Mouse (Mus musculus) liver, postnatal 0 days (tissue): ENCODE measurements around the gene Krt77.

Experiments
- CTCF ChIP-seq: sonication (generic); IDR thresholded peaks from 2 replicates; pipeline ENCODE4 v1.5.1; 2016; ENCODE audit warnings: antibody characterized with exemption, low read depth
- EP300 ChIP-seq: IDR thresholded peaks from 2 replicates; pipeline ENCODE4 v1.6.1; 2016; ENCODE audit warnings: antibody characterized with exemption, low read depth, mild to moderate bottlenecking

DNA sequence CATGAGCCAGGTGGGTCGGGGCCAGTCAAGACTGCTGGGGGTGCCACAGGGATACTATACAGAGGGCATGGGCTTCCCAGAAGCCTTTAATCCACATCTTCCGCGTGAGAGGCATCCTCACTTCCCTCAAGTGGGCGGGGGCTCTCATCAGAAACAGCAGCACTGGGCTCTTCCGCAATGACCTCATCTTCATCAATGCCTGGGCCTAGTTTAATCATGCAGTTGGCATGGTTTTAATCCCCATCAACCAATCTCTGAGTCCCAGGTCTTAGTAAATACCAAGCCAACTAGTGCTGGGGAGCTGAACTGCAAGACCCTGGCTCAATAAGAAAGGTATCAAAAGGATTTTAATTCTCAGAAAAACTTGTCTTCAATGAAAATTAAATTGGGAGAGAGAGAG is 40.1 kb downstream of the Krt77 start:
- TF ChIP-seq CTCF: no peak
- TF ChIP-seq EP300: no peak
